Mouse (Mus musculus): ENCODE measurements around the gene Map3k12. TPM values are rescaled to one million over a fixed set of nuclear protein-coding genes. Genes with fewer than 3 reads are reported as not detected.

Map3k12 gene
- polyA plus RNA-seq (2015; fragmentation: Nextera tagmentation; extraction: Ambion mirVana) = 3.1 and 3.5 TPM in 2 replicates

- H3K4me2 ChIP-seq (replicated peaks; ENCODE audit: low read depth) = peak within 1 kb of the TSS; percentile 79
- H3K9ac ChIP-seq (ENCODE audit: low read depth, low read length) = peak within 1 kb of the TSS; percentile 53
- TF ChIP-seq CTCF (IDR thresholded peaks at IDR 0.05; ENCODE audit: low read depth) = peak; percentile 43
- no peaks in the 10 kb centered on the region for H3K9me3 ChIP-seq (ENCODE audit: control insufficient read depth)
- no peaks in the 10 kb centered on the region for H3K27me3 ChIP-seq (replicated peaks; ENCODE audit: control insufficient read depth, insufficient read depth, low read length)
- WGBS = under 1% methylated on average over 43 of the region's 43 CpGs
- peak within 1 kb of the TSS; percentile 46; the same call in 1 of the 2 replicates for H3K27ac ChIP-seq (ENCODE audit: low read depth, low read length)
- peaks cover 4% of the 10 kb centered on the region; the same call in 1 of the 2 replicates for H3K36me3 ChIP-seq (ENCODE audit: control insufficient read depth, insufficient read depth)
- no peaks in the 10 kb centered on the region for H3K4me1 ChIP-seq (replicated peaks; ENCODE audit: control insufficient read depth, insufficient read depth, low read length)
- peak within 1 kb of the TSS; percentile 65 for H3K4me3 ChIP-seq (ENCODE audit: low read depth, low read length)
- no peak for ATAC-seq
Measured at GRCm38 (mm10) chr15:102516728-102517404, at the start of gene Map3k12. TSS of gene Map3k12 (minus strand) at chr15:102517064.

- ATAC-seq = no peak
- Histone ChIP-seq H3K9ac (ENCODE audit: low read depth, low read length) (no peak overlapping the region), H3K27me3 (replicated peaks; ENCODE audit: control insufficient read depth, insufficient read depth, low read length) (no peaks in the 10 kb centered on the region), H3K4me2 (replicated peaks; ENCODE audit: low read depth) (no peak overlapping the region), H3K9me3 (ENCODE audit: control insufficient read depth) (no peaks in the 10 kb centered on the region), H3K4me3 (ENCODE audit: low read depth, low read length) (no peak overlapping the region), H3K27ac (ENCODE audit: low read depth, low read length) (no peak overlapping the region), H3K4me1 (replicated peaks; ENCODE audit: control insufficient read depth, insufficient read depth, low read length) (no peaks in the 10 kb centered on the region), H3K36me3 (ENCODE audit: control insufficient read depth, insufficient read depth) (peaks cover 9% of the 10 kb centered on the region)
- 88% methylated on average over 5 of the region's 5 CpGs for WGBS
- TF ChIP-seq CTCF (IDR thresholded peaks at IDR 0.05; ENCODE audit: low read depth) = no peak
Measured at GRCm38 (mm10) chr15:102563681-102564080, 46.8 kb upstream of the Map3k12 start.

GRCm38 (mm10) chr15:102563061-102563460 is 46.2 kb upstream of the Map3k12 start:
- Histone ChIP-seq H3K9ac (ENCODE audit: low read depth, low read length) (no peak overlapping the region), H3K9me3 (ENCODE audit: control insufficient read depth) (no peaks in the 10 kb centered on the region), H3K27ac (ENCODE audit: low read depth, low read length) (no peak overlapping the region), H3K4me2 (replicated peaks; ENCODE audit: low read depth) (no peak overlapping the region), H3K4me1 (replicated peaks; ENCODE audit: control insufficient read depth, insufficient read depth, low read length) (no peaks in the 10 kb centered on the region), H3K4me3 (ENCODE audit: low read depth, low read length) (no peak overlapping the region), H3K27me3 (replicated peaks; ENCODE audit: control insufficient read depth, insufficient read depth, low read length) (no peaks in the 10 kb centered on the region), H3K36me3 (ENCODE audit: control insufficient read depth, insufficient read depth) (peaks cover 9% of the 10 kb centered on the region)
- 82% methylated on average over 3 of the region's 3 CpGs for WGBS
- TF ChIP-seq CTCF (IDR thresholded peaks at IDR 0.05; ENCODE audit: low read depth) = no peak
- no peak for ATAC-seq

GRCm38 (mm10) chr15:102562491-102562890 is 45.6 kb upstream of the Map3k12 start:
- H3K4me1 ChIP-seq (replicated peaks; ENCODE audit: control insufficient read depth, insufficient read depth, low read length) = no peaks in the 10 kb centered on the region
- H3K27ac ChIP-seq (ENCODE audit: low read depth, low read length) = no peak overlapping the region
- ATAC-seq = no peak
- H3K4me2 ChIP-seq (replicated peaks; ENCODE audit: low read depth) = no peak overlapping the region
- no peaks in the 10 kb centered on the region for H3K27me3 ChIP-seq (replicated peaks; ENCODE audit: control insufficient read depth, insufficient read depth, low read length)
- H3K9ac ChIP-seq (ENCODE audit: low read depth, low read length) = no peak overlapping the region
- WGBS = 67% methylated on average over 1 of the region's 1 CpGs
- H3K9me3 ChIP-seq (ENCODE audit: control insufficient read depth) = no peaks in the 10 kb centered on the region
- no peak for TF ChIP-seq CTCF (IDR thresholded peaks at IDR 0.05; ENCODE audit: low read depth)
- no peak overlapping the region for H3K4me3 ChIP-seq (ENCODE audit: low read depth, low read length)
- peaks cover 13% of the 10 kb centered on the region for H3K36me3 ChIP-seq (ENCODE audit: control insufficient read depth, insufficient read depth)

GRCm38 (mm10) chr15:102557580-102557979 is 40.7 kb upstream of the Map3k12 start:
- no peak for ATAC-seq
- Histone ChIP-seq H3K4me3 (ENCODE audit: low read depth, low read length) (no peak overlapping the region), H3K4me1 (replicated peaks; ENCODE audit: control insufficient read depth, insufficient read depth, low read length) (no peaks in the 10 kb centered on the region), H3K4me2 (replicated peaks; ENCODE audit: low read depth) (no peak overlapping the region), H3K27ac (ENCODE audit: low read depth, low read length) (no peak overlapping the region), H3K9ac (ENCODE audit: low read depth, low read length) (no peak overlapping the region), H3K9me3 (ENCODE audit: control insufficient read depth) (no peaks in the 10 kb centered on the region), H3K27me3 (replicated peaks; ENCODE audit: control insufficient read depth, insufficient read depth, low read length) (no peaks in the 10 kb centered on the region), H3K36me3 (ENCODE audit: control insufficient read depth, insufficient read depth) (peaks cover 57% of the 10 kb centered on the region)
- peak; percentile 57 for TF ChIP-seq CTCF (IDR thresholded peaks at IDR 0.05; ENCODE audit: low read depth)

GRCm38 (mm10) chr15:102555581-102555980 is 38.7 kb upstream of the Map3k12 start:
- no peaks in the 10 kb centered on the region for H3K4me1 ChIP-seq (replicated peaks; ENCODE audit: control insufficient read depth, insufficient read depth, low read length)
- H3K9me3 ChIP-seq (ENCODE audit: control insufficient read depth) = no peaks in the 10 kb centered on the region
- WGBS = 95% methylated on average over 1 of the region's 1 CpGs
- no peak for TF ChIP-seq CTCF (IDR thresholded peaks at IDR 0.05; ENCODE audit: low read depth)
- no peak for ATAC-seq
- no peaks in the 10 kb centered on the region for H3K27me3 ChIP-seq (replicated peaks; ENCODE audit: control insufficient read depth, insufficient read depth, low read length)
- H3K9ac ChIP-seq (ENCODE audit: low read depth, low read length) = no peak overlapping the region
- H3K4me2 ChIP-seq (replicated peaks; ENCODE audit: low read depth) = no peak overlapping the region
- no peak overlapping the region for H3K4me3 ChIP-seq (ENCODE audit: low read depth, low read length)
- H3K36me3 ChIP-seq (ENCODE audit: control insufficient read depth, insufficient read depth) = peaks cover 72% of the 10 kb centered on the region
- H3K27ac ChIP-seq (ENCODE audit: low read depth, low read length) = no peak overlapping the region

Measured in intestine, postnatal 0 days (tissue).